Mouse (Mus musculus): ENCODE results near the gene Rtn4rl1. TPM values are rescaled to one million over a fixed set of nuclear protein-coding genes. Genes with fewer than 3 reads are reported as not detected.

Rtn4rl1 gene
- total RNA-seq, 2 experiments from 2014 or later = 59.5 to 65.9 TPM

- no peak for DNase-seq (ENCODE audit: low spot score in 2 of 2)
- intact Hi-C loops (cut with DNase I) = no loop called here
These were observed 46.8 kb downstream of the Rtn4rl1 start for GRCm38 (mm10) chr11:75240158-75240934.

GRCm38 (mm10) chr11:75242710-75243255 is 49.2 kb downstream of the Rtn4rl1 start:
- intact Hi-C loops (cut with DNase I) = no loop called here
- no peak for DNase-seq (ENCODE audit: low spot score in 2 of 2)

GRCm38 (mm10) chr11:75244368-75245275 is 51.0 kb downstream of the Rtn4rl1 start:
- intact Hi-C loops (cut with DNase I) = no loop called here

GRCm38 (mm10) chr11:75245372-75246330 is 52.1 kb downstream of the Rtn4rl1 start:
- intact Hi-C loops (cut with DNase I) = no loop called here
- no peak for DNase-seq (ENCODE audit: low spot score in 2 of 2)

More at GRCm38 (mm10) chr11:75244368-75245275, 51.0 kb downstream of the Rtn4rl1 start:
- no peak for DNase-seq (ENCODE audit: low spot score in 2 of 2)

- DNase-seq (ENCODE audit: low spot score in 2 of 2) = no peak
- intact Hi-C loops (cut with DNase I) = no loop called here
These were observed 53.0 kb downstream of the Rtn4rl1 start for GRCm38 (mm10) chr11:75246589-75246988.

- intact Hi-C loops (cut with DNase I) = no loop called here
- DNase-seq (ENCODE audit: low spot score in 2 of 2) = no peak
These were observed 53.7 kb downstream of the Rtn4rl1 start for GRCm38 (mm10) chr11:75247137-75247730.

- no peak for DNase-seq (ENCODE audit: low spot score in 2 of 2)
- intact Hi-C loops (cut with DNase I) = no loop called here
These were observed 56.0 kb downstream of the Rtn4rl1 start for GRCm38 (mm10) chr11:75249588-75249987.

GRCm38 (mm10) chr11:75251006-75251512 is 57.5 kb downstream of the Rtn4rl1 start:
- no peak for DNase-seq (ENCODE audit: low spot score in 2 of 2)
- intact Hi-C loops (cut with DNase I) = no loop called here

- DNase-seq (ENCODE audit: low spot score in 2 of 2) = no peak
- intact Hi-C loops (cut with DNase I) = no loop called here
These were observed 58.0 kb downstream of the Rtn4rl1 start for GRCm38 (mm10) chr11:75251557-75252070.

- peak; percentile 64 to 82 for DNase-seq (ENCODE audit: low spot score in 2 of 2)
- intact Hi-C loops (cut with DNase I) = no loop called here
These were observed 60.8 kb downstream of the Rtn4rl1 start for GRCm38 (mm10) chr11:75254252-75254912.

- DNase-seq (ENCODE audit: low spot score in 2 of 2) = no peak
- intact Hi-C loops (cut with DNase I) = no loop called here
These were observed 61.7 kb downstream of the Rtn4rl1 start for GRCm38 (mm10) chr11:75255330-75255729.

GRCm38 (mm10) chr11:75257056-75257648 is 63.6 kb downstream of the Rtn4rl1 start:
- DNase-seq (ENCODE audit: low spot score in 2 of 2) = no peak
- intact Hi-C loops (cut with DNase I) = no loop called here

- intact Hi-C loops (cut with DNase I) = no loop called here
These were observed 65.8 kb downstream of the Rtn4rl1 start for GRCm38 (mm10) chr11:75259416-75259815.

GRCm38 (mm10) chr11:75259996-75260561 is 66.5 kb downstream of the Rtn4rl1 start:
- intact Hi-C loops (cut with DNase I) = no loop called here
- peak in 1 of 2 experiments; percentile 45 for DNase-seq (ENCODE audit: low spot score in 2 of 2)

More at GRCm38 (mm10) chr11:75259416-75259815, 65.8 kb downstream of the Rtn4rl1 start:
- DNase-seq (ENCODE audit: low spot score in 2 of 2) = no peak

GRCm38 (mm10) chr11:75261016-75261415 is 67.4 kb downstream of the Rtn4rl1 start:
- DNase-seq (ENCODE audit: low spot score in 2 of 2) = no peak
- intact Hi-C loops (cut with DNase I) = no loop called here

GRCm38 (mm10) chr11:75261730-75262129 is 68.1 kb downstream of the Rtn4rl1 start:
- no peak for DNase-seq (ENCODE audit: low spot score in 2 of 2)
- intact Hi-C loops (cut with DNase I) = no loop called here

- intact Hi-C loops (cut with DNase I) = no loop called here
These were observed 68.6 kb downstream of the Rtn4rl1 start for GRCm38 (mm10) chr11:75262181-75262580.

More at GRCm38 (mm10) chr11:75262181-75262580, 68.6 kb downstream of the Rtn4rl1 start:
- no peak for DNase-seq (ENCODE audit: low spot score in 2 of 2)

Data from left cerebral cortex, postnatal 14 days (tissue).